Mouse (Mus musculus) myocyte (in vitro differentiated cells): ENCODE data around the gene Letm1.

ENCODE experiments used
- E2F4 ChIP-seq: IDR thresholded peaks from one replicate; pipeline ENCODE4 v1.6.1; 2011; ENCODE audit warnings: mild to moderate bottlenecking, control low read depth, moderate library complexity; ENCODE audit not compliant: insufficient read depth
- POLR2A ChIP-seq: IDR thresholded peaks from one replicate; pipeline ENCODE4 v1.6.1; 2011; ENCODE audit warnings: low read depth, mild to moderate bottlenecking, control low read depth, moderate library complexity; ENCODE audit not compliant: insufficient read length
- POLR2AphosphoS2 ChIP-seq: IDR thresholded peaks from one replicate; pipeline ENCODE4 v1.6.1; 2011; ENCODE audit warnings: low read depth, control low read depth; ENCODE audit not compliant: insufficient read length
- TCF12 ChIP-seq: IDR thresholded peaks from one replicate; pipeline ENCODE4 v1.6.1; 2011; ENCODE audit warnings: mild to moderate bottlenecking, control low read depth; ENCODE audit not compliant: poor library complexity, insufficient read depth, severe bottlenecking

DNA sequence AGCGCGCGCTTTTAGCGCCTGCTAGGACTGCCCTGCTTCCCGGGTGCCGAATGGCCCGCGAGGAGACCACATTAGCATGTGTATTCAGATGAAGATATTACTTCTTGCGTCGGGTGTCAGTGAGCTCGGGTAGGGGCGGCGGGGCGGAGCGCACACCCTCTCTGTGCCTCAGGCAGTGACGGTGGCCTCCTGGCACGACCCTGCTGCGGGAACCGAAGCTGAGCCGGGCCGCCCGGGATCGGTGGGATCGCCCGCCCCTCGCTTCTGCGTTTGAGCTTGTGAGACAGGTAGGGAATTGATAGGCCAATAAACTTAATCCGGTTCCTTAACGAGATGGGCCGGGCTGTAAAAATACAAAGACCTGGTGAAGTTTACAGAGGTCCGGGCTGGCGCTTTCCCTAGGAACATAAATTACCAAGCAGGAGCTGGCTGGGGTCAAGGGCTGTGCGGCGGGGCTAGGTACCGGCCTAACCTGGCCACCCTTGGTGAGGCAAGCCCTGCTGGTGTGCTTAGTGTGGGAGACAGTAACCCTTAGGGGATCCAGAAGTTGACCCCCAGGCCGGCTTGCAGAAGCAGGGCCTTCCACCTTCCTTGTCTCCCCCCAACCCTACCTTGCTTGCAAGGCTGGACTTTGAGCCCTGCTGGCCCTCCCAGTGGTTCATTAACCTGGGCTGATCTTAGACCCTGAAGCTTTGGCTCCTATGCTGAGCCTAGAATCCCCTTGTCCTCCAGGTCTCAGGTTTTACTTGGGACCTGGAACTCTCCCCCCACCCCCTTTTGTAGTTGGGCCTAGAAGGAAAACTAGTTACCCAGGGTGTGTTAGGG, 58.8 kb downstream of the Letm1 start:
- no peak for TF ChIP-seq POLR2A
- no peak for TF ChIP-seq E2F4
- TF ChIP-seq TCF12 = no peak
- TF ChIP-seq POLR2AphosphoS2 = no peak
